Mouse (Mus musculus) hindbrain, embryonic 16.5 days (tissue): ENCODE data around the gene Clcnka. TPM values are rescaled to one million over a fixed set of nuclear protein-coding genes. Genes with fewer than 3 reads are reported as not detected.

Experiments
- ATAC-seq: fragments of 200-750 bp; cut with Nextera tagmentation; 2 replicates; pipeline ENCODE4 v1.8.0; 2017; ENCODE audit warnings: moderate TSS enrichment, moderate library complexity
- H3K27ac ChIP-seq: fragments of 300-500 bp; sonication (generic); 2 replicates; pipeline ENCODE4 v1.5.1; 2014; ENCODE audit warnings: low read depth, mild to moderate bottlenecking, control low read depth, low read length, moderate library complexity
- H3K27me3 ChIP-seq: fragments of 300-500 bp; sonication (generic); replicated peaks from 2 replicates; pipeline ENCODE4 v1.6.1; 2014; ENCODE audit warnings: low read length; ENCODE audit not compliant: control insufficient read depth, insufficient read depth
- H3K36me3 ChIP-seq: fragments of 300-500 bp; sonication (generic); 2 replicates; pipeline ENCODE4 v1.6.1; 2014; ENCODE audit warnings: mild to moderate bottlenecking, low read length, moderate library complexity, mixed read lengths; ENCODE audit not compliant: control insufficient read depth, insufficient read depth
- H3K4me1 ChIP-seq: fragments of 300-500 bp; sonication (generic); 2 replicates; pipeline ENCODE4 v1.6.1; 2014; ENCODE audit warnings: low read depth, low read length; ENCODE audit not compliant: control insufficient read depth, insufficient read depth
- H3K4me2 ChIP-seq: fragments of 300-500 bp; sonication (generic); 2 replicates; pipeline ENCODE4 v1.6.1; 2014; ENCODE audit warnings: mild to moderate bottlenecking, low read length, control low read depth, moderate library complexity
- H3K4me3 ChIP-seq: fragments of 300-500 bp; sonication (generic); 2 replicates; pipeline ENCODE4 v1.5.1; 2014; ENCODE audit warnings: mild to moderate bottlenecking, low read length, control low read depth, moderate library complexity
- H3K9ac ChIP-seq: fragments of 300-500 bp; sonication (generic); 2 replicates; pipeline ENCODE4 v1.6.1; 2014; ENCODE audit warnings: low read depth, mild to moderate bottlenecking, control low read depth, low read length, moderate library complexity
- H3K9me3 ChIP-seq: fragments of 300-500 bp; sonication (generic); 2 replicates; pipeline ENCODE4 v1.6.1; 2014; ENCODE audit warnings: mild to moderate bottlenecking, low read length, moderate library complexity; ENCODE audit not compliant: control insufficient read depth
- WGBS: fragments of 180-500 bp; shearing (Covaris S2); extraction: QIAGEN DNeasy Blood & Tissue Kit; methylation state at CpG from one replicate; pipeline ENCODE4 v1.1.7; 2014; 5-methylcytosine and 5-hydroxymethylcytosine counted together
- microRNA-seq: library from miRNA; unstranded; fragments of <30 nt; microRNA quantifications from one replicate; pipeline ENCODE4, GENCODE M21; 2017
- polyA plus RNA-seq: library from polyadenylated mRNA; unstranded; fragments of >200 nt; fragmentation: Nextera tagmentation; extraction: Ambion mirVana; gene quantifications from 2 replicates; pipeline ENCODE4 v1.2.1, GENCODE M21; 2015

Clcnka gene
- polyA plus RNA-seq, 1 experiment from 2014 or later, result 0.78 TPM

DNA sequence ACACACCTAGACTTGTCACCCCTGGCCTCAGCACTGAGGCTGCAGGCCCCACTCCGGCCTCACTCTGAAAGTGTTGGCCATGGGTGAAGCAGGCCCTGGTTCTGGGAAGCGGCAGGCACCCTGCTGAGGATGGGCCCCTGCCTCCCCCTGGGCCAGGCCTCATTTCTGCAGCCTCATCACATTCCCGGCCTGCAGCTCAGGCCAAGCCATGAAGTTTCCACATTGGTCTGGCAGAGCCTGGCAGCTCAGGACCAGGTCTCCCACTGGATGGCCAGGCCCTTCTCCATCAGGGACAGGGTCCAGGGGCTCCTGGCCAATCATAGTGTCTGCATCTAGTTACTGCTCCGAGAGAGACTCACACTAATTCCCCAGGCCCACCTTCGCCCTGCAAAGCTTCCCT is 63.8 kb downstream of the Clcnka start:
- H3K4me1 ChIP-seq, result peaks cover 13% of the 10 kb centered on the region; the same call in 1 of the 2 replicates
- WGBS, result 39% methylated on average over 5 of the region's 5 CpGs

More for the DNA sequence above, 63.8 kb downstream of the Clcnka start:
- H3K4me3 ChIP-seq, result no peak overlapping the region
- H3K27ac ChIP-seq, result peak overlapping the region; percentile 51
- H3K36me3 ChIP-seq, result no peaks in the 10 kb centered on the region
- peak overlapping the region; percentile 6; the same call in 1 of the 2 replicates for H3K9ac ChIP-seq
- no peak overlapping the region for H3K4me2 ChIP-seq
- no peaks in the 10 kb centered on the region for H3K27me3 ChIP-seq
- no peaks in the 10 kb centered on the region for H3K9me3 ChIP-seq
- peak; percentile 47; the same call in 1 of the 2 replicates for ATAC-seq

Small RNAs within 50 kb of the gene (microRNA-seq; reads per million reads assigned to microRNA genes)
- gene Gm25690, result not detected

Other genes starting within 250 kb of the Clcnka start
- 8.4 and 8.9 TPM in 2 replicates for gene Rsg1, start 184.8 kb downstream of the Clcnka start, polyA plus RNA-seq
- gene Arhgef19, start 159.2 kb downstream of the Clcnka start, polyA plus RNA-seq, result 1.7 and 2.0 TPM in 2 replicates
- gene Epha2, start 97.5 kb downstream of the Clcnka start, polyA plus RNA-seq, result 1.1 TPM in 2 replicates
- gene Fam131c, start 30.5 kb downstream of the Clcnka start, polyA plus RNA-seq, result 44.3 and 49.8 TPM in 2 replicates
- not detected in 2 replicates for gene Clcnkb, start 17.3 kb upstream of the Clcnka start, polyA plus RNA-seq
- gene Hspb7, start 22.1 kb upstream of the Clcnka start, polyA plus RNA-seq, result 0.09 and 0.66 TPM in 2 replicates
- gene Srarp, start 37.4 kb upstream of the Clcnka start, polyA plus RNA-seq, result 0.35 and 0.41 TPM in 2 replicates
- 39.5 and 39.6 TPM in 2 replicates for gene Zbtb17, start 45.9 kb upstream of the Clcnka start, polyA plus RNA-seq
- 10.1 and 11.8 TPM in 2 replicates for gene Spen, start 139.9 kb upstream of the Clcnka start, polyA plus RNA-seq
- 42.9 and 51.5 TPM in 2 replicates for gene Fblim1, start 207.4 kb upstream of the Clcnka start, polyA plus RNA-seq
- 0.34 and 0.45 TPM in 2 replicates for gene Tmem82, start 219.9 kb upstream of the Clcnka start, polyA plus RNA-seq
- gene Slc25a34, start 225.1 kb upstream of the Clcnka start, polyA plus RNA-seq, result 0.54 and 0.81 TPM in 2 replicates